ENCODE assay signal across 8 mouse cellular contexts in the genomic region with DNA sequence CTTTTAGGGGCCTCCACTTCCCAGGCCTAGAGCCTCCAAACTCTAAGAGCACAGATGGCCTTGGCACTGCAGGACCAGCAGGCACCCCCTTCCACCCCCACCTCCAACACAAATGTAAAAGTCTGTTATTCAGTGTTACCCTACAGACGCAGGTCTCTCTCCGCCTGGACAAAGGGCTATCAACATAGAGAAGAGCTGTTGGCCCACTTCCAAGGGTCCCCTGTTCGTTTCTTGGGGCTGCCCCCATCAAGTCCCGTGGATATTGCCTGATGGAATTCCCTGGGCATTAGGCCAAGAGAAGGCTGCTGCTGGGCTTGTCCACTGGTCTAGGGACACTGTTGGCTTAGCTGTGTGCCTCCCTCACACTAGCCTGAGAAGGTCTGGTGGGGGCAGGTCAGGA. TPM values are rescaled to one million over a fixed set of nuclear protein-coding genes. Genes with fewer than 3 reads are reported as not detected.
A peak's percentile ranks its signal among the peaks of the same experiment; 100 is the strongest.
DNase-seq lines count a peak whose midpoint lies in the region; ATAC-seq and TF ChIP-seq lines count a peak whose summit lies in the region.

No protein-coding gene starts in this region.

- no peaks in the 10 kb centered on the region for H3K36me3 ChIP-seq in heart, embryonic 16.5 days (ENCODE audit: control insufficient read depth, insufficient read depth)
- no peaks in the 10 kb centered on the region for H3K36me3 ChIP-seq in midbrain, embryonic 12.5 days

- intact Hi-C loops in left cerebral cortex, adult 2 months (cut with DNase I): no loop called here

- DNase-seq in left cerebral cortex, adult 2 months (ENCODE audit: extremely low spot score in 1 of 2, low spot score in 2 of 2): no peak
- DNase-seq in left cerebral cortex, adult 11 months (ENCODE audit: low spot score): no peak
- DNase-seq in kidney, postnatal 14 days: peak; percentile 88
- DNase-seq in B cell, adult 2 months: no peak
- no peak for DNase-seq in embryo, embryonic 11 days

- TF ChIP-seq POLR2A in cortical plate, adult 2 months (IDR thresholded peaks at IDR 0.05; ENCODE audit: extremely low read depth, insufficient read depth, low read length): no peak

- ATAC-seq in heart, embryonic 16.5 days (replicated peaks; ENCODE audit: extremely low read depth, insufficient read depth, low FRiP score): peak; percentile 64
- no peak for ATAC-seq in midbrain, embryonic 12.5 days (ENCODE audit: low FRiP score, low read depth)

- 5% methylated on average over 4 of the region's 4 CpGs for WGBS in heart, embryonic 16.5 days
- WGBS in midbrain, embryonic 12.5 days: 24% methylated on average over 4 of the region's 4 CpGs

- H3K4me2 ChIP-seq in heart, embryonic 16.5 days (ENCODE audit: low read depth, low read length): peak overlapping the region; percentile 94
- H3K4me2 ChIP-seq in midbrain, embryonic 12.5 days (replicated peaks): peak overlapping the region; percentile 81

- H3K4me3 ChIP-seq in left cerebral cortex, adult 2 months: peak overlapping the region; percentile 87
- H3K4me3 ChIP-seq in cortical plate, adult 2 months (ENCODE audit: insufficient read depth, low read length): peak overlapping the region; percentile 52
- H3K4me3 ChIP-seq in heart, embryonic 16.5 days (ENCODE audit: low read length): peak overlapping the region; percentile 75
- peak overlapping the region; percentile 59 for H3K4me3 ChIP-seq in midbrain, embryonic 12.5 days

- no peak for TF ChIP-seq CTCF in left cerebral cortex, adult 2 months (IDR thresholded peaks at IDR 0.05)
- TF ChIP-seq CTCF in cortical plate, adult 2 months (IDR thresholded peaks at IDR 0.05; ENCODE audit: extremely low read depth, insufficient read depth, low read length): no peak

- no peaks in the 10 kb centered on the region for H3K27me3 ChIP-seq in heart, embryonic 16.5 days (ENCODE audit: control insufficient read depth, insufficient read depth, low read length)
- peaks cover 26% of the 10 kb centered on the region for H3K27me3 ChIP-seq in midbrain, embryonic 12.5 days

- no peak overlapping the region for H3K27ac ChIP-seq in left cerebral cortex, adult 2 months
- H3K27ac ChIP-seq in cortical plate, adult 2 months (ENCODE audit: insufficient read depth, low read length): no peak overlapping the region
- no peak overlapping the region for H3K27ac ChIP-seq in heart, embryonic 16.5 days (ENCODE audit: low read length)
- no peak overlapping the region for H3K27ac ChIP-seq in midbrain, embryonic 12.5 days (replicated peaks)

- H3K9me3 ChIP-seq in heart, embryonic 16.5 days (replicated peaks; ENCODE audit: control insufficient read depth, low read length): no peaks in the 10 kb centered on the region
- no peaks in the 10 kb centered on the region for H3K9me3 ChIP-seq in midbrain, embryonic 12.5 days

- peaks cover 3% of the 10 kb centered on the region; the same call in 1 of the 2 replicates for H3K4me1 ChIP-seq in cortical plate, adult 2 months (ENCODE audit: control insufficient read depth, insufficient read depth, low read length)
- peaks cover 24% of the 10 kb centered on the region for H3K4me1 ChIP-seq in heart, embryonic 16.5 days (ENCODE audit: control insufficient read depth, insufficient read depth, low read length)
- peaks cover 16% of the 10 kb centered on the region for H3K4me1 ChIP-seq in midbrain, embryonic 12.5 days

- peak overlapping the region; percentile 78; the same call in 1 of the 2 replicates for H3K9ac ChIP-seq in heart, embryonic 16.5 days (ENCODE audit: low read length)
- peak overlapping the region; percentile 66; the same call in 1 of the 2 replicates for H3K9ac ChIP-seq in midbrain, embryonic 12.5 days (replicated peaks)

RNA-seq across cellular contexts. Expression of a gene that starts 1.0 kb away (rescaled TPM):
- total RNA-seq in left cerebral cortex, adult 2 months (2021): 100 to 1,000 TPM; 140 to 156 TPM
- 152 and 173 TPM in 2 replicates for polyA plus RNA-seq in cortical plate, adult 2 months (2012; rRNA removed)
- polyA plus RNA-seq in heart, embryonic 16.5 days (2015; fragmentation: Nextera tagmentation; extraction: Ambion mirVana): 28.4 and 28.6 TPM in 2 replicates
- polyA plus RNA-seq in midbrain, embryonic 12.5 days (2016; fragmentation: Nextera tagmentation; extraction: Ambion mirVana): 39.5 and 40.3 TPM in 2 replicates

RNA-seq across cellular contexts. Expression of a gene that starts 43.6 kb away (rescaled TPM):
- 10 to 100 TPM; 25.3 to 29.6 TPM for total RNA-seq in left cerebral cortex, adult 2 months (2021)
- polyA plus RNA-seq in cortical plate, adult 2 months (2012; rRNA removed): 69.3 and 69.5 TPM in 2 replicates
- polyA plus RNA-seq in heart, embryonic 16.5 days (2015; fragmentation: Nextera tagmentation; extraction: Ambion mirVana): 42.0 and 48.0 TPM in 2 replicates
- 17.1 and 19.9 TPM in 2 replicates for polyA plus RNA-seq in midbrain, embryonic 12.5 days (2016; fragmentation: Nextera tagmentation; extraction: Ambion mirVana)
